Mouse (Mus musculus) Patski (cell line): ENCODE measurements around the gene 1700010B08Rik. TPM values are rescaled to one million over a fixed set of nuclear protein-coding genes. Genes with fewer than 3 reads are reported as not detected.
A peak's percentile ranks its signal among the peaks of the same experiment; 100 is the strongest.

Experiments
- ATAC-seq: fragments of 100-300 bp; one replicate; pipeline ENCODE4 v1.8.0; 2021
- CTCF ChIA-PET: fragments of 350-600 bp; sonication (Branson Sonifier 250); formaldehyde crosslinking; loops from one replicate; lab custom pipeline; 2022; ENCODE audit warnings: inconsistent platforms; lab: Charles Lee
- POLR2A ChIA-PET: fragments of 350-600 bp; sonication (Branson Sonifier 250); formaldehyde crosslinking; loops from one replicate; lab custom pipeline; 2022; ENCODE audit warnings: antibody characterized with exemption, inconsistent platforms; lab: Charles Lee
- DNase-seq: peaks from one replicate; pipeline ENCODE4 v3.0.0-alpha.2; 2011; ENCODE audit warnings: low read depth, low spot score
- H3K27me3 ChIP-seq: fragments of 371-371 bp; one replicate; pipeline ENCODE4 v1.5.1; 2021
- CTCF ChIP-seq: fragments of 100-300 bp; IDR thresholded peaks from one replicate; pipeline ENCODE4 v1.5.1; 2021
- in situ Hi-C: fragments of 300-500 bp; cut with MboI; formaldehyde crosslinking; loops from 3 replicates; pipeline ENCODE4 v1.11.1; 2018; ENCODE audit warnings: low pct_unique_long_range_greater_than_20kb, mixed read lengths
- polyA plus RNA-seq: library from polyadenylated mRNA; unstranded; gene quantifications from one replicate; pipeline ENCODE4 v1.2.3, GENCODE M21; 2021

The 1700010B08Rik gene
- polyA plus RNA-seq, 1 experiment from 2014 or later: not detected

DNA sequence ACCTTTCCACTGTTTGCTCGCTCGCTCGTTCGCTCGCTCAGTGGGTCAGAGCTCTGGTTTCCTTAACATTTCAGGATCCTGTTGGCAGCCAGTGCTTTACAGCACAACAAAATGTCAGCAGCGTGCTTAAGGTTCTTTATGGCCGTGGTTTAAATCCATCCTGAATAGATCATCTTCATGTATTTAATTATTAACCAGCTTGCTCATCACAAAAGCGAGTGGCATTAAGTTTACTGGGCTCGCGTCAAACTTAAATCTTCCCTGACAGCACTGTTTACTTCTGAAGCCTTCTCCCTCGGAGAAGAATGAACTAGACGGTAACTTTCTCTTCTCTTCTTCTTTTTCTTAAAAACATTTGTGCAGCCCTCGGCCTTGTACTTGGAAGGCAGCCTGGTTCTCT, 22.9 kb downstream of the 1700010B08Rik start:
- no peaks in the 10 kb centered on the region for H3K27me3 ChIP-seq
- ATAC-seq: peak; percentile 37
- POLR2A ChIA-PET: interaction anchor here (0.6 kb wide), 2 partner anchors 44 to 1485 kb away, joined by 3 to 4 read pairs; no protein-coding TSS in a partner anchor
- peak; percentile 72 for DNase-seq
- in situ Hi-C loops: no loop called here
- CTCF ChIA-PET: no interaction called here
- TF ChIP-seq CTCF: no peak

DNA sequence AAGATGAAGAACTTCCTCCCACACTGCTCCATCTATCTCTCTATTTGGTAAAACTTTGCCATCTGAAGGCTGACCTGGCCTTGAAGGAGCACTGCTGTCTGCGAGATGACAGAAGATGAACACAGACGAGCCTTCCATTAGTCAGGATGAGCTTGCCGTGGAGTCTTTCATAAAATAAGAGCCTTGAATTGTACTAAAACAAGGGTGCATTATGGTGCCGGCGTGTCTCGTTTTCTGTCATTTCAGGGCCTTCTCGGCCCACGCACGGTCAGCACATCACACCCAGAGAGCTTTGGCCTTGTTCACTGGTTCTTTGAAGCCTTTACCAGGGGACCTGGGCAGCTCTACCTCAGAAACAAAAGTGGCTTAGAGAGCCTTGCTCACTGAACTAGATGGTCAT, 23.5 kb downstream of the 1700010B08Rik start:
- POLR2A ChIA-PET: interaction anchor here (1.4 to 1.8 kb wide), 2 partner anchors 13 to 334 kb away, joined by 3 to 5 read pairs; no protein-coding TSS in a partner anchor
- DNase-seq: no peak
- TF ChIP-seq CTCF: no peak

DNA sequence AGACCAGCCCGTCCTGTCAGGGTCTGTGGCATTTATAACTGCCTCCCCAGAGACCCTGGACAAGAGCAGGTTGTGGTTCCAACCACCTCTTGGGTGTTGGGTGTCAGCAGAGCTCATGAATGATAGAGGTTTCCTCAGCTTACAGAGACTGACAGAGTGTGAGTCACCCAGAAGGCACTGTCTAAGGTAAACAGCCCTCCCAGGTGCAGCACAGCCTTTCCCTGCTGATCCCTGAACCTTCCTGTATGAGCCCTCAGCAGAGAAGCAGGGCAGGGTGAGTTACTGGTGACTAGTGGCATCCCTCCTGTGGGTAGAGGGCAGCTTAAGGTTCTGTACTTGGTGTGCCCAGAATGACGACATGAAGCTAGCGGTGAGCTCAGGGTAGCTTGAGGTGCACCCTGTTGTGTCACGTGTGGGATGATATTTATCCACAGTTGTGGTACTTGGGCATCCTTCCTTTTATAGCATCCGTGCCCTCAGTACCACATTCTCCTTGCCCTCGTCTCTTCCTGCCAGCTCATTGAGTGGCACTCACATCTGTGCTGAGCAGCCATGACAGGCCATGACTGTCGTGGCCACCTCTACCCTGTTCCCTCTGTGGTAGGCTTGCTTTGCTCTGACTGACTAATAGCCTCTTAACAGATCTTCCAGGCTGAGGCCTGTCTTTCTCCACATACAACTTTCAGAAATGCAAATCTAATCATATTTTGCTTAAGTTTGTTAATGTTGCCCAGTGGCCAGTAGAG, 25.0 kb downstream of the 1700010B08Rik start:
- TF ChIP-seq CTCF: no peak
- ATAC-seq (no peak), DNase-seq (no peak)
- in situ Hi-C loops: no loop called here
- ChIA-PET POLR2A (interaction anchor here (1.4 to 1.8 kb wide), 2 partner anchors 14 to 332 kb away, joined by 3 to 5 read pairs; no protein-coding TSS in a partner anchor), CTCF (interaction anchor here (0.9 kb wide), 1 partner anchor 22 kb away, joined by 3 read pairs; no protein-coding TSS in a partner anchor)
- H3K27me3 ChIP-seq: no peaks in the 10 kb centered on the region

More for the DNA sequence above, 23.5 kb downstream of the 1700010B08Rik start:
- H3K27me3 ChIP-seq: no peaks in the 10 kb centered on the region
- in situ Hi-C loops: no loop called here
- ATAC-seq: no peak
- CTCF ChIA-PET: no interaction called here

DNA sequence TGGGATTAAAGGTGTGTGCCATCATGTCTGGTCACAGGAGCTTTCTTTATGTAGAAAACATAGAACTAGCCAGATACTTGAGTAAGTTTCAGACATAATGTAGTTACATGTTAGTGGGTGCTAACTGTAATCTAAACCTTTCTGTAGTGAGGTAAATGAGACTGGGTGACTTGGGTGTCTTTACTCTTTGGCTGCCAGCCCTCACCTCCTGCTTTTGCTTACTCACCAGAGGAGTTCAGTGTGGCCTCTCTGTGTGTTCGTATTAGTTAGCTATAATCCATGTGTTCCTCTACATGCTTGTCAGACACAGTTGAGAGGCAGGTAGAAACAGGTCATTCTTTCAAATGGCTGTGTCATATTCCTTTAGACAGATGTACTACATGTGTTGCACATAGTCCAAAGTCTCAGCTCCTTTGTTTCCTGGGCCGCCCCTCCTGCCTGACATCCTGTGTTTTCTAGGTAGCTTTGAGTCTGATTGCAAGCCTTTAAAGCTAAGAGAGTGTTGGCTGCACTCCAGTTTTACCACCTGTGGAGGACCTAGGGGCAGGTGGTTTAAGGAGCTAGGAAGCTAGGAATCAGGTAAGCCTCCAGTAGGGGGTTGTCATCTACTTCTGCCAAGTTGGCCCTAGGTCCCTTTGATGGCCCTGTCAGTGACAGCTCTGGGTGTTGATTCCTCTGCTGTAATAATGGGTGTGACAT, 29.9 kb downstream of the 1700010B08Rik start:
- H3K27me3 ChIP-seq: no peaks in the 10 kb centered on the region
- no peak for TF ChIP-seq CTCF
- DNase-seq (no peak), ATAC-seq (no peak)
- in situ Hi-C loops: no loop called here
- ChIA-PET POLR2A (interaction anchor here (0.7 to 1.4 kb wide), 2 partner anchors 12 to 13 kb away, joined by 3 to 4 read pairs; no protein-coding TSS in a partner anchor), CTCF (interaction anchor here (1.1 to 2.8 kb wide), 4 partner anchors 11 to 27 kb away, joined by 4 to 14 read pairs (median 4); partner anchors contain the start of gene Vapb)

DNA sequence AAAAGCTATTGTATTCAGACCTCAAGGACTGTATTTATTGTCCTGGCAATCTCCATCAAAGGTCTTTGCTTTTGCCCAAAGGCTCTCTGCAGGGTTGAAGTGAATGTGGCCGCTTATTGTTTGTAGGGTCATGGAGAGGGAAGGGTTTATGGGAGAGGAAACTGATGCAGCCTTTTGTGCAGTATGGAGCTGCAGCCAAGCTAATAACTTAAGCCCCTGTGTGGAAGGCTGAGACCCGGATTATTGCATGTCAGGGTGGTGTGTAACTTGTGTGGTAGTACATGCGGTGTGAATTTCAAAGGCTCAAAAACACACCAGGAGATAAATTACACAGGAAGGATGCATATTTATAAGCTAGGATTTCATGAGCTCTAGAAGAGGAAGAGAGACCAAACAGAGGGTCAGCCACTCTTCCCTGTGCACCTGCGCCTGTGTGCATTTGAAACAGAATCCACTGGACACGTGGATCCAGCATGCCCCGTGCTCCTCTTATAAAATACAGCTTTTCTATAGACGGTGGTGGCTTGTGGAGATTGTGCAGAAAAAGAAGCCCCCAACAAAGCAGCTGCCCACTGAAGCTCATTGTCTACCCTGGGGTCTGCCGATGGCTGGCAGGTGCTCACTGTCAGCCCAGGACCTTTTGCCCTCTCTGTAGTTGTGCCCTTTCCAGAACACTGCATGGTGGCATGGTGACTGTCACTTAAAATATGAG, 36.4 kb downstream of the 1700010B08Rik start:
- no peak for DNase-seq
- no peaks in the 10 kb centered on the region for H3K27me3 ChIP-seq
- CTCF ChIA-PET: no interaction called here
- POLR2A ChIA-PET: no interaction called here
- in situ Hi-C loops: no loop called here
- no peak for ATAC-seq
- TF ChIP-seq CTCF: no peak

DNA sequence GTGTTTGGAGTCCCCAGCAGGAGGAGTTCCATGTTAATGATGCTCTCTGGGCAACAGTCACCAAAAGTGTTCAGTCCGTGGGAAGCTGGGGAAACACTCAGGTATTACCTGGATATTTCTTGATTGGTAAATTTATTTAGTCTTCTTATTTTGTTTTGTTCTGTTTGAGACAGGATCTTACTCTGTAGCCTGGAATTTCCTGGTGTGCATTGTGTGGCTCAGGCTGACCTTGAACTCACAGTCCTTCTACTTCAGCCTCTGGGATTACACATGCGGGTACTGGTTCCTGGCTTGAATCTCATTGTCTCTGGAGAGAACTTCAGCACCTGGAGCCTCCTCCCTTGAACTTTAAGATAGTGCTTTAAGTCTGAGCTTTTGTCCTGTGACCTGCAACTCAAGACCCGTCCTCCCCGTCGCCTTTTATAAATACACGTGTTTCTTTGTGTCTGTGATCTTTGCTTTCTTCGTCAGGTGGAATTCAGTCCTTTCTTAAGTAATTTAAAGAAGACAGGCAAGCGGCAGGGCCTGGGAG, 38.5 kb downstream of the 1700010B08Rik start:
- DNase-seq (no peak), ATAC-seq (no peak)
- no peak for TF ChIP-seq CTCF
- ChIA-PET CTCF (no interaction called here), POLR2A (no interaction called here)
- H3K27me3 ChIP-seq: no peaks in the 10 kb centered on the region
- in situ Hi-C loops: no loop called here

DNA sequence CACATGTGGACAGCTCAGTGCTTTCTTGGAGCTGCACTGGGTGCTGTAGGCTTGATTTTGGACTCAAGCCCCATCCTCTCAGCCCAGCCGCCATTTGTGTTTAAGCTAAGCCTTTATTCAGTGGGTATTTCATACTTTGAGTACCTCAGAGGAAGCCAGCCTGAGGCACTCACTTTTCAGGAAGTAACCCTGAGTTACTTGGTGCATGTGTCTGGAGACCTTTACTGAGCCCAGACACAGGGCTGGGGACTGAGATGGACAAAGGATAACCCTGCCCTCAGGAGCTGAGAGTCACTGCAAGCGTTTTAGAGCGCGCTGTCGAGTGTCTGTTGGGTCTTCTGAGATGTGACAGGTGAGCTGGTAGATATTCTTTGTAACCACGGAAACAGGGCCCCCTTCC, 41.4 kb downstream of the 1700010B08Rik start:
- POLR2A ChIA-PET: interaction anchor here (1.6 kb wide), 1 partner anchor 11 kb away, joined by 3 read pairs; no protein-coding TSS in a partner anchor
- CTCF ChIA-PET: interaction anchor here (0.8 to 2.6 kb wide), 5 partner anchors 8 to 15 kb away, joined by 4 to 14 read pairs (median 5); no protein-coding TSS in a partner anchor
- in situ Hi-C loops: no loop called here
- no peak for DNase-seq
- no peaks in the 10 kb centered on the region for H3K27me3 ChIP-seq
- ATAC-seq: no peak
- TF ChIP-seq CTCF: no peak

DNA sequence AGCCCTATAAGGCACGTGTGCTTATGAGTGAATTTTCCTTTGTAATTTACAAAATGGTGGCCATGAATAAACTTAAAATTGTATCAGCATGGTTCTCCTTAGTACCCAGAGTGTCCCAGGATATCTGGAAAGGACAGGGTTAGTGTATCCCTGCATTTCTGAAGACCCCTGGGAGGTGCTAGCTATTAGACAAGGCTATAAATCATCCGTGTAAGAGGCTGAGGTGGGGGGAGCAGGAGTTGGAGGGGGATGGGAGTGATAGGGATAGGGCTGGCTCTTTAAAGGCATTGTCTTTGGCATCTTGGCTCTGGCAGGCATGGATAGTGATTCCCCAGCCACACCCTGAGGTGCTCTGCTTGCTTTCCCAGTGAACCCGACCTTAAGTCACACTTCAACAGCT, 45.4 kb downstream of the 1700010B08Rik start:
- ATAC-seq (no peak), DNase-seq (no peak)
- no peak for TF ChIP-seq CTCF
- ChIA-PET CTCF (interaction anchor here (1.0 kb wide), 1 partner anchor 10 kb away, joined by 3 read pairs; no protein-coding TSS in a partner anchor), POLR2A (no interaction called here)
- H3K27me3 ChIP-seq: no peaks in the 10 kb centered on the region
- in situ Hi-C loops: no loop called here

DNA sequence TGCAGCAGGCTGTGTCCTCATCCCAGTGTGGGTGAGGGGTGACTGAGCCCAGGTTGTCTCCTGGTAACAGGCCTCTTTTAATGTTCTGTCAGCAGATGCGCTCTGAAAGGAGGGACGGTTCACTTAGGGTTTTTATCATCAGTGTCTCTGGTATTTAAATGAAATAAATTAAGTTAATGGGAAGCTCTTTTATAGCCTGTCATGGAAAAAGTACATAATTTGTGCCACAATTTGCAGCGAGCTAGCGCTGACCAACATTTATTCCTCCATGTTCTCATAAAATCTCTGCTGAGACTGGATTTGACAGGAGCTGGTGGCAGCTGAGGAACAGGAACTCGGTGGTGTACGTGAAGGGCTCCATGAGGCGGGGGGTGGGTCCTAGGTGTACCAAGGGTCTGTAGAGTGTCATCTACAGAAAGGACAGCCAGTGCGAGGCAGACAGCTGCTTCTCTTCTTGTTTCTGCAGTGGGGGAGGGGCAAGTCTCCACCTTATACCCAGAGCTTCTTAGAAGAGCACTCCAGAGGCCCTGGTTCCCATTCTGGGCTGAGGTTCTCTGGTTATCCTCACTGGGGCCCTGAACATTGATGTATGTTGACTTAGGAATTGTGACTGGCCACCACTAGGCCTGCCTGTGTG, 48.9 kb downstream of the 1700010B08Rik start:
- TF ChIP-seq CTCF: no peak
- ChIA-PET CTCF (interaction anchor here (2.3 kb wide), 1 partner anchor 8 kb away, joined by 7 read pairs; no protein-coding TSS in a partner anchor), POLR2A (no interaction called here)
- no peak for ATAC-seq
- in situ Hi-C loops: no loop called here
- DNase-seq: no peak
- H3K27me3 ChIP-seq: no peaks in the 10 kb centered on the region
